Mouse (Mus musculus) heart, postnatal 0 days (tissue): Measurements from ENCODE around the gene Vsnl1. TPM values are rescaled to one million over a fixed set of nuclear protein-coding genes. Genes with fewer than 3 reads are reported as not detected.

ENCODE experiments used
- ATAC-seq: fragments of 200-750 bp; cut with Nextera tagmentation; 2 replicates; pipeline ENCODE4 v1.8.0; 2017; ENCODE audit warnings: low read depth, moderate number of reproducible peaks, moderate library complexity; ENCODE audit not compliant: insufficient read depth
- DNase-seq: peaks from one replicate; pipeline ENCODE4 v3.0.0-alpha.2; 2016; ENCODE audit warnings: low spot score
- H3K27ac ChIP-seq: fragments of 300-500 bp; sonication (generic); 2 replicates; pipeline ENCODE4 v1.5.1; 2014; ENCODE audit warnings: low read depth, mild to moderate bottlenecking
- H3K27me3 ChIP-seq: fragments of 300-500 bp; sonication (generic); 2 replicates; pipeline ENCODE4 v1.6.1; 2014; ENCODE audit warnings: low read length, mixed read lengths; ENCODE audit not compliant: control insufficient read depth, insufficient read depth
- H3K36me3 ChIP-seq: fragments of 300-500 bp; sonication (generic); replicated peaks from 2 replicates; pipeline ENCODE4 v1.6.1; 2014; ENCODE audit warnings: low read length, mixed read lengths; ENCODE audit not compliant: control insufficient read depth, insufficient read depth
- H3K4me1 ChIP-seq: fragments of 300-500 bp; sonication (generic); 2 replicates; pipeline ENCODE4 v1.6.1; 2014; ENCODE audit warnings: antibody characterized with exemption; ENCODE audit not compliant: control insufficient read depth, insufficient read depth
- H3K4me2 ChIP-seq: fragments of 300-500 bp; sonication (generic); 2 replicates; pipeline ENCODE4 v1.6.1; 2014; ENCODE audit warnings: low read depth, mild to moderate bottlenecking, low read length, moderate library complexity
- H3K4me3 ChIP-seq: fragments of 300-500 bp; sonication (generic); 2 replicates; pipeline ENCODE4 v1.5.1; 2014; ENCODE audit warnings: low read depth, low read length
- H3K9ac ChIP-seq: fragments of 300-500 bp; sonication (generic); replicated peaks from 2 replicates; pipeline ENCODE4 v1.6.1; 2014; ENCODE audit warnings: low read depth, low read length, mixed read lengths
- H3K9me3 ChIP-seq: fragments of 300-500 bp; sonication (generic); replicated peaks from 2 replicates; pipeline ENCODE4 v1.6.1; 2016; ENCODE audit warnings: low read length; ENCODE audit not compliant: control insufficient read depth
- CTCF ChIP-seq: IDR thresholded peaks from 2 replicates; pipeline ENCODE4 v1.5.1; 2016; ENCODE audit warnings: antibody characterized with exemption, control low read depth, low read depth
- EP300 ChIP-seq: IDR thresholded peaks from 2 replicates; pipeline ENCODE4 v1.6.1; 2016; ENCODE audit warnings: antibody characterized with exemption, low read depth
- WGBS: fragments of 180-500 bp; shearing (Covaris S2); extraction: QIAGEN DNeasy Blood & Tissue Kit; methylation state at CpG from one replicate; pipeline ENCODE4 v1.1.7; 2014; 5-methylcytosine and 5-hydroxymethylcytosine counted together
- polyA plus RNA-seq: library from polyadenylated mRNA; unstranded; fragments of >200 nt; fragmentation: Nextera tagmentation; extraction: Ambion mirVana; gene quantifications from 2 replicates; pipeline ENCODE4 v1.2.1, GENCODE M21; 2015
- total RNA-seq: library from RNA; depleted of rRNA; stranded (reverse); fragments of >200 nt; gene quantifications from 2 replicates; pipeline ENCODE4 v1.2.3, GENCODE M21; 2014; ENCODE audit warnings: low replicate concordance

Gene Vsnl1
- total and polyA plus RNA-seq, 2 experiments from 2014 or later = 1.6 to 2.9 TPM

GRCm38 (mm10) chr12:11437907-11438447, 1.6 kb upstream of the Vsnl1 start:
- 0 out of 2 replicates have a peak, but pooled peaks cover 4% of the 10 kb centered on the region for H3K4me1 ChIP-seq
- 31% methylated on average over 23 of the region's 23 CpGs for WGBS

GRCm38 (mm10) chr12:11437266-11437906, 973 bp upstream of the Vsnl1 start:
- Histone ChIP-seq H3K9me3 (no peaks in the 10 kb centered on the region), H3K27me3 (peaks cover 47% of the 10 kb centered on the region; the same call in 1 of the 2 replicates), H3K27ac (no peak overlapping the region), H3K4me2 (peak overlapping the region; percentile 60), H3K36me3 (no peaks in the 10 kb centered on the region), H3K4me3 (peak overlapping the region; percentile 42), H3K4me1 (0 out of 2 replicates have a peak, but pooled peaks cover 4% of the 10 kb centered on the region), H3K9ac (no peak overlapping the region)
- DNase-seq (peak; percentile 34), ATAC-seq (peak; percentile 57; the same call in 1 of the 2 replicates)
- WGBS = 18% methylated on average over 17 of the region's 17 CpGs
- TF ChIP-seq CTCF = peak; percentile 62
- no peak for TF ChIP-seq EP300

More at GRCm38 (mm10) chr12:11437907-11438447, 1.6 kb upstream of the Vsnl1 start:
- peak; percentile 36; the same call in 1 of the 2 replicates for ATAC-seq
- H3K36me3 ChIP-seq = no peaks in the 10 kb centered on the region
- no peak overlapping the region for H3K27ac ChIP-seq
- peaks cover 47% of the 10 kb centered on the region; the same call in 1 of the 2 replicates for H3K27me3 ChIP-seq
- TF ChIP-seq CTCF = no peak
- no peak for TF ChIP-seq EP300
- 0 out of 2 replicates have a peak, but pooled peaks cover 2% of the 10 kb centered on the region for H3K9me3 ChIP-seq
- DNase-seq = no peak
- H3K9ac ChIP-seq = no peak overlapping the region
- H3K4me3 ChIP-seq = peak overlapping the region; percentile 42
- peak overlapping the region; percentile 60 for H3K4me2 ChIP-seq

- no peak overlapping the region for H3K27ac ChIP-seq
- ATAC-seq = no peak
- no peak overlapping the region for H3K9ac ChIP-seq
Observed at GRCm38 (mm10) chr12:11436023-11436350, 426 bp downstream of the Vsnl1 start.

GRCm38 (mm10) chr12:11435246-11436022, 979 bp downstream of the Vsnl1 start:
- no peak for TF ChIP-seq EP300
- TF ChIP-seq CTCF = no peak
- Histone ChIP-seq H3K9me3 (no peaks in the 10 kb centered on the region), H3K36me3 (no peaks in the 10 kb centered on the region), H3K4me1 (0 out of 2 replicates have a peak, but pooled peaks cover 4% of the 10 kb centered on the region), H3K27ac (no peak overlapping the region), H3K4me2 (peak overlapping the region; percentile 60), H3K4me3 (peak overlapping the region; percentile 42), H3K27me3 (peaks cover 47% of the 10 kb centered on the region; the same call in 1 of the 2 replicates), H3K9ac (no peak overlapping the region)
- no peak for DNase-seq
- 7% methylated on average over 15 of the region's 15 CpGs for WGBS
- no peak for ATAC-seq

More at GRCm38 (mm10) chr12:11436023-11436350, 426 bp downstream of the Vsnl1 start:
- Histone ChIP-seq H3K9me3 (no peaks in the 10 kb centered on the region), H3K27me3 (peaks cover 47% of the 10 kb centered on the region; the same call in 1 of the 2 replicates), H3K4me3 (peak overlapping the region; percentile 42), H3K4me1 (0 out of 2 replicates have a peak, but pooled peaks cover 4% of the 10 kb centered on the region), H3K4me2 (peak overlapping the region; percentile 60), H3K36me3 (no peaks in the 10 kb centered on the region)
- TF ChIP-seq CTCF = no peak
- TF ChIP-seq EP300 = no peak
- no peak for DNase-seq
- WGBS = 3% methylated on average over 12 of the region's 12 CpGs

- TF ChIP-seq EP300 (no peak), CTCF (no peak)
- ATAC-seq (no peak), DNase-seq (no peak)
- Histone ChIP-seq H3K4me3 (no peak overlapping the region), H3K27me3 (peaks cover 47% of the 10 kb centered on the region; the same call in 1 of the 2 replicates), H3K4me1 (0 out of 2 replicates have a peak, but pooled peaks cover 4% of the 10 kb centered on the region), H3K9me3 (no peaks in the 10 kb centered on the region), H3K36me3 (no peaks in the 10 kb centered on the region), H3K27ac (no peak overlapping the region), H3K4me2 (no peak overlapping the region), H3K9ac (no peak overlapping the region)
- 70% methylated on average over 8 of the region's 8 CpGs for WGBS
Observed at GRCm38 (mm10) chr12:11434446-11434845, 2.0 kb downstream of the Vsnl1 start.
